Mouse (Mus musculus) cortical plate, adult 2 months (tissue): ENCODE measurements at regions not wholly inside any gene's neighbourhood (a gene's known extent, or its start where the extent isn't known, plus 50 kb on each side); places are given as distances from the start of the nearest gene placed in this dataset.

Experiments
- CTCF ChIP-seq: fragments of 200-500 bp; IDR thresholded peaks from 2 replicates; pipeline ENCODE4 v1.5.1; 2011; ENCODE audit warnings: mild to moderate bottlenecking, control low read depth, low read length; ENCODE audit not compliant: insufficient read depth; ENCODE audit errors: extremely low read depth
- POLR2A ChIP-seq: fragments of 200-500 bp; IDR thresholded peaks from 2 replicates; pipeline ENCODE4 v1.6.1; 2011; ENCODE audit warnings: mild to moderate bottlenecking, low read length, control low read depth; ENCODE audit not compliant: insufficient read depth; ENCODE audit errors: extremely low read depth

DNA sequence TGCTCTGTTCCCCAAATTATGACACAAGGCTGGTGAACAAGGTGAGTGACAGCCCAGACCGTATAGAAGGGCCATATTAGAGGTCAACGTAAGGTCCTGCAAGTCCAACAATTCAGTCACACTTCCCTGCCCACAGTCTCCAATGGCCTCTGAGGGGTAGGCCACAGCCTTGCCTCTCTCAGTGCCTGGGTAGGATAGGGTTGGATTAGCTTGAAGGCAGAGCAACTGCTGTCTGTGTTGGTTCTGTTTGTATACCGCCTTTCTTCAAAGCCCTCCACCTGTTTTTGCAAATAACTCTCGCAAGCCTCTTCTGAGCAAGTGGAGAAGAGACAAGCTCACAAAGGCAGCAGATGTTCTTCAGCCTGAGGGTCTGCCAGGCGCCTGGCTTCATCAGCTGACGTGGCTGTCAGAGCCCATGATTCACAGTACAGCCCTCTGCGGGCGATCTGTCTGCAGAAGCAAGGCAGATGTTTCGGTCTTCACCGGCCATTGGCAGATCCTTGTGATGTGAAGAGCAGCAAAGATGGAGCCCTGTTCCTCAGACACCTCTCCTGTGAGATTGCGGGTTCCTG lies 67.0 kb upstream of the Dapl1 start:
- TF ChIP-seq POLR2A, result no peak
- TF ChIP-seq CTCF, result no peak
